Comparison of ENCODE assay signal across 25 mouse cellular contexts in genomic region chr6:39115438-39115837, GRCm38 (mm10). TPM values are rescaled to one million over a fixed set of nuclear protein-coding genes. Genes with fewer than 3 reads are reported as not detected.
DNase-seq lines count a peak whose midpoint lies in the region; ATAC-seq and TF ChIP-seq lines count a peak whose summit lies in the region.
"Had no signal": no experiment of that assay in that cellular context is flagged by ENCODE, and none has a peak within 500 bp of the region (broad histone marks: within the 10 kb centered on the region; RNA-seq: fewer than 3 reads in every experiment).

No protein-coding gene starts in this region.

- WGBS in kidney, adult 2 months: 100% methylated on average over 1 of the region's 1 CpGs
- WGBS in kidney, embryonic 14.5 days: 73% methylated on average over 1 of the region's 1 CpGs
- 79% methylated on average over 1 of the region's 1 CpGs for WGBS in liver, postnatal 0 days (ENCODE audit: insufficient replicate concordance)
- 83% methylated on average over 1 of the region's 1 CpGs for WGBS in small intestine, adult 2 months

- no peak overlapping the region for H3K4me2 ChIP-seq in kidney, embryonic 14.5 days (replicated peaks; ENCODE audit: low read depth, low read length)
- H3K4me2 ChIP-seq in liver, postnatal 0 days (ENCODE audit: low read depth, low read length): peak overlapping the region; percentile 75; the same call in 1 of the 2 replicates
- H3K4me2 ChIP-seq: embryonic facial prominence, embryonic 12.5 days; forebrain, embryonic 13.5 days; forebrain, embryonic 15.5 days had no signal

- TF ChIP-seq CTCF in kidney, adult 2 months (conservative IDR thresholded peaks at IDR 0.05; ENCODE audit: insufficient read depth, insufficient read length, low read depth, low read length): no peak
- no peak for TF ChIP-seq CTCF in liver, postnatal 0 days (IDR thresholded peaks at IDR 0.05; ENCODE audit: low read depth)
- TF ChIP-seq CTCF in small intestine, adult 2 months (IDR thresholded peaks at IDR 0.05; ENCODE audit: extremely low read depth, insufficient read length, insufficient replicate concordance, low read depth, low read length): no peak

- H3K27me3 ChIP-seq in kidney, adult 2 months (replicated peaks; ENCODE audit: control insufficient read depth, insufficient read depth, low read length): no peaks in the 10 kb centered on the region
- H3K27me3 ChIP-seq in kidney, embryonic 14.5 days (ENCODE audit: control insufficient read depth, insufficient read depth, low read length): peaks cover 18% of the 10 kb centered on the region
- H3K27me3 ChIP-seq in liver, postnatal 0 days (ENCODE audit: insufficient read depth, low read length): no peaks in the 10 kb centered on the region; the same call in 1 of the 2 replicates
- H3K27me3 ChIP-seq in small intestine, adult 2 months (ENCODE audit: control insufficient read depth, insufficient read depth, low read length): no peaks in the 10 kb centered on the region
- H3K27me3 ChIP-seq: CH12.LX, Patski had no signal

- ATAC-seq in kidney, embryonic 14.5 days (ENCODE audit: low FRiP score, low TSS enrichment): no peak
- no peak for ATAC-seq in liver, postnatal 0 days
- ATAC-seq: activated CD4-positive, CD25-positive, alpha-beta regulatory T cell, adult 4 months; CD4-positive, CD25-positive, alpha-beta regulatory T cell, adult 4 months; forebrain, embryonic 13.5 days; forebrain, embryonic 15.5 days; Patski had no signal

- DNase-seq in kidney, adult 2 months: no peak
- DNase-seq in liver, postnatal 0 days: no peak
- no peak for DNase-seq in liver
- no peak for DNase-seq in retina, postnatal 1 day
- no peak for DNase-seq in urinary bladder, postnatal 36 days (ENCODE audit: low spot score in 2 of 2)
- DNase-seq: adrenal gland, adult 8-10 months; adrenal gland, postnatal 14 days; adrenal gland, postnatal 36 days; B cell, adult 2 months; cerebellum, adult 11-12 months; cerebellum, adult 2 months; cerebellum, adult 9-10 months; cerebellum, postnatal 10 days; cerebellum, postnatal 25 days had no signal

- no peak overlapping the region for H3K27ac ChIP-seq in kidney, adult 2 months (ENCODE audit: insufficient read depth, low read depth, low read length)
- H3K27ac ChIP-seq in kidney, embryonic 14.5 days (ENCODE audit: low read depth, low read length): no peak overlapping the region
- H3K27ac ChIP-seq in liver, postnatal 0 days (ENCODE audit: low read depth): no peak overlapping the region
- peak overlapping the region; percentile 57 for H3K27ac ChIP-seq in small intestine, adult 2 months (ENCODE audit: insufficient read depth, low read depth, low read length)
- H3K27ac ChIP-seq: embryonic facial prominence, embryonic 10.5 days; embryonic facial prominence, embryonic 12.5 days; forebrain, embryonic 13.5 days; forebrain, embryonic 15.5 days had no signal

- H3K4me1 ChIP-seq in kidney, adult 2 months (ENCODE audit: control insufficient read depth, insufficient read depth, low read length): peaks cover 6% of the 10 kb centered on the region; the same call in 1 of the 2 replicates
- 0 out of 2 replicates have a peak, but pooled peaks cover 3% of the 10 kb centered on the region for H3K4me1 ChIP-seq in kidney, embryonic 14.5 days (ENCODE audit: control insufficient read depth, insufficient read depth, low read length)
- H3K4me1 ChIP-seq in liver, postnatal 0 days (ENCODE audit: insufficient read depth): peaks cover 28% of the 10 kb centered on the region
- H3K4me1 ChIP-seq in small intestine, adult 2 months (ENCODE audit: control insufficient read depth, insufficient read depth, insufficient read length, low read length): peaks cover 10% of the 10 kb centered on the region; the same call in 1 of the 2 replicates
- H3K4me1 ChIP-seq: embryonic facial prominence, embryonic 12.5 days had no signal

- H3K9me3 ChIP-seq in kidney, embryonic 14.5 days (ENCODE audit: control insufficient read depth, low read length): peaks cover 5% of the 10 kb centered on the region; the same call in 1 of the 2 replicates
- H3K9me3 ChIP-seq in liver, postnatal 0 days (ENCODE audit: low read length): no peaks in the 10 kb centered on the region

- H3K4me3 ChIP-seq in kidney, adult 2 months (ENCODE audit: insufficient read depth, low read depth, low read length): peak overlapping the region; percentile 4; the same call in 1 of the 2 replicates
- H3K4me3 ChIP-seq in kidney, embryonic 14.5 days (ENCODE audit: low read length): no peak overlapping the region
- no peak overlapping the region for H3K4me3 ChIP-seq in liver, postnatal 0 days (ENCODE audit: low read depth, low read length)
- no peak overlapping the region for H3K4me3 ChIP-seq in small intestine, adult 2 months (ENCODE audit: low read depth, low read length)
- H3K4me3 ChIP-seq: embryonic facial prominence, embryonic 10.5 days; embryonic facial prominence, embryonic 12.5 days; forebrain, embryonic 13.5 days; forebrain, embryonic 15.5 days had no signal

- no peak overlapping the region for H3K9ac ChIP-seq in kidney, embryonic 14.5 days (ENCODE audit: low read depth, low read length)
- H3K9ac ChIP-seq in liver, postnatal 0 days (replicated peaks): no peak overlapping the region
- H3K9ac ChIP-seq: embryonic facial prominence, embryonic 12.5 days; forebrain, embryonic 13.5 days; forebrain, embryonic 15.5 days had no signal

- H3K36me3 ChIP-seq in kidney, adult 2 months (ENCODE audit: control insufficient read depth, insufficient read depth, low read length): no peaks in the 10 kb centered on the region
- H3K36me3 ChIP-seq in kidney, embryonic 14.5 days (ENCODE audit: control insufficient read depth, insufficient read depth, low read length): no peaks in the 10 kb centered on the region
- 0 out of 2 replicates have a peak, but pooled peaks cover 3% of the 10 kb centered on the region for H3K36me3 ChIP-seq in liver, postnatal 0 days (replicated peaks; ENCODE audit: insufficient read depth, low read length)
- H3K36me3 ChIP-seq in small intestine, adult 2 months (ENCODE audit: control insufficient read depth, insufficient read depth, low read length): peaks cover 24% of the 10 kb centered on the region
- H3K36me3 ChIP-seq: embryonic facial prominence, embryonic 10.5 days; embryonic facial prominence, embryonic 12.5 days; forebrain, embryonic 15.5 days; G1E had no signal

- no peak for TF ChIP-seq EP300 in liver, postnatal 0 days (IDR thresholded peaks at IDR 0.05; ENCODE audit: low read depth)

- TF ChIP-seq POLR2A in kidney, adult 2 months (IDR thresholded peaks at IDR 0.05; ENCODE audit: low read depth, low read length): no peak
- no peak for TF ChIP-seq POLR2A in small intestine, adult 2 months (IDR thresholded peaks at IDR 0.05; ENCODE audit: low read depth, low read length)

RNA-seq across cellular contexts. Expression of gene Parp12, which starts 2.7 kb away (rescaled TPM):
- 18.8 and 20.1 TPM in 2 replicates for polyA plus RNA-seq in kidney, adult 2 months (2012; rRNA removed)
- 3.7 and 7.4 TPM in 2 replicates for polyA plus RNA-seq in kidney, embryonic 14.5 days (2014; fragmentation: Nextera tagmentation; extraction: Ambion mirVana)
- polyA plus RNA-seq in liver, postnatal 0 days (2015; fragmentation: Nextera tagmentation; extraction: Ambion mirVana): 6.9 and 7.9 TPM in 2 replicates
- polyA plus RNA-seq in small intestine, adult 2 months (2012; rRNA removed): 35.0 and 103 TPM in 2 replicates
- polyA plus RNA-seq: G1E had no signal
